Mouse (Mus musculus) thymus, adult 2 months (tissue): ENCODE results near the gene Trmt1. TPM values are rescaled to one million over a fixed set of nuclear protein-coding genes. Genes with fewer than 3 reads are reported as not detected.

Experiments used
- DNase-seq: peaks from one replicate; pipeline ENCODE4 v3.0.0; 2021
- H3K27ac ChIP-seq: fragments of 200-500 bp; 2 replicates; pipeline ENCODE4 v1.5.1; 2012; ENCODE audit warnings: low read length, control low read depth; ENCODE audit not compliant: control insufficient read depth, insufficient read depth
- H3K27me3 ChIP-seq: fragments of 200-500 bp; 2 replicates; pipeline ENCODE4 v1.6.1; 2012; ENCODE audit warnings: mild to moderate bottlenecking, low read length, moderate library complexity, mixed read lengths; ENCODE audit not compliant: control insufficient read depth, insufficient read depth
- H3K36me3 ChIP-seq: fragments of 200-500 bp; 2 replicates; pipeline ENCODE4 v1.6.1; 2012; ENCODE audit warnings: mild to moderate bottlenecking, low read length, moderate library complexity; ENCODE audit not compliant: control insufficient read depth, insufficient read depth
- H3K4me1 ChIP-seq: fragments of 200-500 bp; replicated peaks from 2 replicates; pipeline ENCODE4 v1.6.1; 2012; ENCODE audit warnings: low read length; ENCODE audit not compliant: control insufficient read depth, insufficient read depth
- H3K4me3 ChIP-seq: fragments of 200-500 bp; 2 replicates; pipeline ENCODE4 v1.5.1; 2012; ENCODE audit warnings: mild to moderate bottlenecking, low read length, control low read depth, moderate library complexity; ENCODE audit not compliant: control insufficient read depth, insufficient read depth
- CTCF ChIP-seq: fragments of 200-500 bp; IDR thresholded peaks from 2 replicates; pipeline ENCODE4 v1.5.1; 2012; ENCODE audit warnings: mild to moderate bottlenecking, control low read depth, low read length, moderate library complexity, borderline replicate concordance; ENCODE audit not compliant: control insufficient read depth, poor library complexity, insufficient read depth; ENCODE audit errors: extremely low read depth
- POLR2A ChIP-seq: fragments of 200-500 bp; IDR thresholded peaks from 2 replicates; pipeline ENCODE4 v1.6.1; 2012; ENCODE audit warnings: mild to moderate bottlenecking, low read length, control low read depth, moderate library complexity; ENCODE audit not compliant: control insufficient read depth, poor library complexity, insufficient read depth; ENCODE audit errors: extremely low read depth
- WGBS: fragments of 180-500 bp; shearing (Covaris S2); methylation state at CpG from one replicate; pipeline ENCODE4 v1.1.7; 2018; 5-methylcytosine and 5-hydroxymethylcytosine counted together
- polyA plus RNA-seq: library from polyadenylated mRNA; depleted of rRNA; stranded (reverse); fragments of >200 nt; gene quantifications from 2 replicates; pipeline ENCODE4 v1.2.3, GENCODE M21; 2012

Gene Trmt1
- polyA plus RNA-seq, 1 experiment = 169 TPM

- Histone ChIP-seq H3K36me3 (no peaks in the 10 kb centered on the region), H3K4me3 (no peak overlapping the region), H3K4me1 (no peaks in the 10 kb centered on the region; the same call in 1 of the 2 replicates), H3K27me3 (no peaks in the 10 kb centered on the region), H3K27ac (no peak overlapping the region)
- no peak for DNase-seq
- no peak for TF ChIP-seq POLR2A
- no peak for TF ChIP-seq CTCF
- 79% methylated on average over 11 of the region's 11 CpGs for WGBS
Observed at GRCm38 (mm10) chr8:84731371-84732177, 45.5 kb downstream of the Trmt1 start.

DNA sequence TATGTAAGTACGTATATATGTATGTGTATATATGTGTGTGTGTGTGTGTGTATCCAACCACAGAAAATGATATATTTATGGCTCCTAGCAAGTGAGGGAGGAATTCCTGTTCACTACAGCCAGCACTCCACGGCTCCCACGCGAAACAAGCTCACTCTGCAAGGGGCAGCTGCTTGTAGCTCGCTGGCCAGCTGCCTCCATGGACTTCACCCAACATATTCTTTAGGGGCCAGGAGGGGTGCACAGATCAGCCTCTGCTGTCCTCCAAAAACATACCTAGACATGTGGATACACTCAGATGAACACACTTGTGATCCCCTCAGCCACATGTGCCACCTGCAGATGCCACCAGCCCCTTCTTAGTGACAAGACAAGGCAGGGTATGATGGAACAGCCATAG lies 46.4 kb downstream of the Trmt1 start:
- WGBS = 80% methylated on average over 5 of the region's 5 CpGs
- no peaks in the 10 kb centered on the region for H3K36me3 ChIP-seq
- TF ChIP-seq CTCF (no peak), POLR2A (no peak)
- no peaks in the 10 kb centered on the region; the same call in 1 of the 2 replicates for H3K4me1 ChIP-seq
- no peak overlapping the region for H3K27ac ChIP-seq
- H3K4me3 ChIP-seq = no peak overlapping the region
- DNase-seq = no peak
- no peaks in the 10 kb centered on the region for H3K27me3 ChIP-seq

GRCm38 (mm10) chr8:84732996-84733395 lies 46.9 kb downstream of the Trmt1 start:
- WGBS = 86% methylated on average over 6 of the region's 6 CpGs
- no peak for DNase-seq
- Histone ChIP-seq H3K4me1 (peaks cover 4% of the 10 kb centered on the region), H3K27ac (no peak overlapping the region), H3K27me3 (no peaks in the 10 kb centered on the region), H3K4me3 (no peak overlapping the region), H3K36me3 (no peaks in the 10 kb centered on the region)
- TF ChIP-seq CTCF (no peak), POLR2A (no peak)

DNA sequence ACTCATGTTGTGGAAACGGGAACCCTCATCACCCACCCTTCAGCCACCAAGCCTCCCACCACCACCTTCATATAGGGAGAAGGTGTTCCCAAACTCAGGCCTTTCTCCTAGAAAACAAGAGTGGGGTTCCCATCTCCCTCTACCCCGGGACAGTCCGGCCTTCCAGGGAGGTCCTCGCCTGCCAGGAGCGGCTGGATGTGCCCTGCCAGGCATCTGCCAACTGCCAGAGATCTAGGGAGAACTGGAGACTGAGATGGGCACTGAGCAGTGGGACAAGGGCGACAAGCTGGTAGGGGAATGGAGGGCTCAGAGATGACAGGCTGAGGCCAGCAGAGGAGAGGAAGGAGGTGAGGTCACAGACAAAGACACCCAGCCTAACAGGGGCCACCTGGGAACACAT lies 47.9 kb downstream of the Trmt1 start:
- no peak for TF ChIP-seq POLR2A
- TF ChIP-seq CTCF = no peak
- 90% methylated on average over 6 of the region's 6 CpGs for WGBS
- Histone ChIP-seq H3K4me3 (no peak overlapping the region), H3K27me3 (no peaks in the 10 kb centered on the region), H3K36me3 (no peaks in the 10 kb centered on the region), H3K27ac (no peak overlapping the region), H3K4me1 (peaks cover 4% of the 10 kb centered on the region)
- no peak for DNase-seq

DNA sequence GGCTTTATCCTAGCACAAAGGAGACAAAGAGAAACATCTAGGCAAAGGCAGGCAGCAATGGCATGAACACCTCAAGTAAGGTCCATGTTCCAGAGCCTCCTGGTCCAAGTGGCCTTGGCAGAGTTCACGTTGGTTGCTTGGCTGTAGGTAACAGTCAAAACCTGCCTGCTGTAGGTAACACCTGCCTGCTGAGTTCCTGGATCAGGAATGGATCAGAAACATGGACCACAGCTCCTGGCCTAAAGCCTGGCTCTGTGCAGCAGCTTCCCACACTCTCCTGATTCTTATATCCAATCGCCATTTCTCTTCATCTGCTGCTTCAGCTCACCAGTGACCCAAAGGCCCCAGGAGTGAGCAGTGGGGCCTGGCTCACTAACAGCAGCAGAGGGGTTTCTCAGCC lies 48.6 kb downstream of the Trmt1 start:
- no peaks in the 10 kb centered on the region for H3K27me3 ChIP-seq
- 97% methylated on average over 2 of the region's 2 CpGs for WGBS
- no peak for DNase-seq
- H3K4me3 ChIP-seq = no peak overlapping the region
- no peak overlapping the region for H3K27ac ChIP-seq
- TF ChIP-seq POLR2A = no peak
- no peak for TF ChIP-seq CTCF
- peaks cover 4% of the 10 kb centered on the region for H3K4me1 ChIP-seq
- H3K36me3 ChIP-seq = no peaks in the 10 kb centered on the region

DNA sequence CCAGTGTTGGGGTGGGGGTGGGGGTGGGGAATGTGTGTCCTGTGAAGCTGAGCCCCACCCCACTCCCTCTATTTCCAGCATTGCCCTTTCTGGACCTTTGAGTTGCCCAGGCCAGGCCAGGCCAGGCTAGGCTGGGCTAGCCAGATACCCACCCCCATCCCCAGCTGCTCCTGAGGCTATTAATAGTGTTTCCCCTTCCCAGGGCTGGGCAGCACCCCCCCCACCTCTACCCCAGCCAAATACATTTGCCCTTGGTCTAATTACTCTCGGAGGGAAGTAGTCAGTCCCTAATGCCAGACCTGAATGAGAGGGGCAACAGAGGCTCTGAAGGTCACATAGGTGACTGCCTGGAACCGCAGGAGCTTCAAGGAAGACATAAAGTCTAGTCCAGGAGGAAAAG lies 49.5 kb downstream of the Trmt1 start:
- peaks cover 4% of the 10 kb centered on the region for H3K4me1 ChIP-seq
- no peak for TF ChIP-seq CTCF
- TF ChIP-seq POLR2A = no peak
- no peak overlapping the region for H3K27ac ChIP-seq
- no peak overlapping the region for H3K4me3 ChIP-seq
- no peak for DNase-seq
- 87% methylated on average over 2 of the region's 2 CpGs for WGBS
- no peaks in the 10 kb centered on the region for H3K27me3 ChIP-seq
- no peaks in the 10 kb centered on the region for H3K36me3 ChIP-seq
